ENCODE assay signal across 8 mouse cellular contexts in the genomic region with DNA sequence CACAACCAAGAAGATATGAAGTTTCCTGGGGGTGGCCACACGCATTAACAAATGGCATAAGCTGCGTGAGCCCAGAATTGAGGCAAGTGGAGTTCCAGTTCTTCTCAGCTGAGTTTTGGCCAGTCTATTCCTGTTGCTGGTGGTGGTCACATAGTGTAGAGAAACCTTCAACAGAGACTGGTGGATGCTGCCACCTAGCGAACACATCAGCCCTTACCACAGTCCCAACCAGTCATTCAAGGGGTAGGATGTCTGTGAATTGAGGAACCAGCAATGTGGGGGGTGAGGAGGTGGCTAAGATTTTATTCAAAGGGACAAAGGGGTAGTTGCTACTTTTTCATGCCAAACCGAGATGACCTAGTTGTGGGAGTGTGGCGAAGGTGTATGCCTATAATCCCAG. TPM values are rescaled to one million over a fixed set of nuclear protein-coding genes. Genes with fewer than 3 reads are reported as not detected.
DNase-seq lines count a peak whose midpoint lies in the region; ATAC-seq lines count a peak whose summit lies in the region.

No protein-coding gene starts in this region.

- no peak overlapping the region for H3K4me2 ChIP-seq in intestine, embryonic 15.5 days (replicated peaks)

- peak; percentile 50 to 52 for DNase-seq in cerebellum, adult 18-20 months
- no peak for DNase-seq in cerebellum, adult 11-12 months
- DNase-seq in embryo, embryonic 10 days (ENCODE audit: low spot score): peak; percentile 88
- DNase-seq in left cerebral cortex, postnatal 25 days (ENCODE audit: low spot score in 2 of 2): peak; percentile 78 to 93
- peak; percentile 59 for DNase-seq in midbrain, embryonic 10.5 days (ENCODE audit: low spot score)
- peak; percentile 40 to 61 for DNase-seq in spleen, adult 18-20 months

- no peaks in the 10 kb centered on the region for H3K9me3 ChIP-seq in intestine, embryonic 15.5 days
- no peaks in the 10 kb centered on the region for H3K9me3 ChIP-seq in midbrain, embryonic 10.5 days (replicated peaks)

- no peak overlapping the region for H3K9ac ChIP-seq in intestine, embryonic 15.5 days

- ATAC-seq in granulocyte monocyte progenitor cell, adult 5-6 weeks (replicated peaks; ENCODE audit: poor library complexity, severe bottlenecking): peak; percentile 98
- ATAC-seq in intestine, embryonic 15.5 days: peak; percentile 79

- H3K4me1 ChIP-seq in intestine, embryonic 15.5 days (replicated peaks): peaks cover 7% of the 10 kb centered on the region
- peaks cover 14% of the 10 kb centered on the region for H3K4me1 ChIP-seq in midbrain, embryonic 10.5 days

- WGBS in intestine, embryonic 15.5 days: 14% methylated on average over 5 of the region's 5 CpGs
- 16% methylated on average over 5 of the region's 5 CpGs for WGBS in midbrain, embryonic 10.5 days

- H3K4me3 ChIP-seq in intestine, embryonic 15.5 days (replicated peaks): no peak overlapping the region
- no peak overlapping the region for H3K4me3 ChIP-seq in midbrain, embryonic 10.5 days

- no peak overlapping the region for H3K27ac ChIP-seq in intestine, embryonic 15.5 days
- H3K27ac ChIP-seq in midbrain, embryonic 10.5 days (replicated peaks): no peak overlapping the region

- H3K36me3 ChIP-seq in intestine, embryonic 15.5 days: 0 out of 2 replicates have a peak, but pooled peaks cover 7% of the 10 kb centered on the region
- H3K36me3 ChIP-seq in midbrain, embryonic 10.5 days: no peaks in the 10 kb centered on the region

- H3K27me3 ChIP-seq in intestine, embryonic 15.5 days (replicated peaks): no peaks in the 10 kb centered on the region
- H3K27me3 ChIP-seq in midbrain, embryonic 10.5 days (ENCODE audit: low read depth, poor library complexity, severe bottlenecking): no peaks in the 10 kb centered on the region; the same call in 1 of the 2 replicates

- intact Hi-C loops in left cerebral cortex, postnatal 25 days (cut with DNase I): loop anchor here (1.0 to 2.0 kb wide), 2 partner anchors 41 to 137 kb away; no protein-coding TSS in a partner anchor

RNA-seq across cellular contexts. Expression of a gene that starts 22.4 kb away (rescaled TPM):
- not detected in 2 replicates for total RNA-seq in granulocyte monocyte progenitor cell, adult 5-6 weeks (2014; fragmentation: Nextera tagmentation)
- not detected in 2 replicates for total RNA-seq in granulocyte monocyte progenitor cell, adult 5-6 weeks (2017)
- polyA plus RNA-seq in intestine, embryonic 15.5 days (2015; fragmentation: Nextera tagmentation; extraction: Ambion mirVana): not detected in 2 replicates
- total RNA-seq in left cerebral cortex, postnatal 25 days (2021): under 1 TPM in 1 of 2 experiments, not detected in 1; 0.23 TPM
- polyA plus RNA-seq in midbrain, embryonic 10.5 days (2016; fragmentation: Nextera tagmentation; extraction: Ambion mirVana): not detected in 2 replicates

RNA-seq across cellular contexts. Expression of a gene that starts 33.8 kb away (rescaled TPM):
- total RNA-seq in granulocyte monocyte progenitor cell, adult 5-6 weeks (2014; fragmentation: Nextera tagmentation): 5.4 and 6.3 TPM in 2 replicates
- 2.4 and 3.9 TPM in 2 replicates for total RNA-seq in granulocyte monocyte progenitor cell, adult 5-6 weeks (2017)
- 20.4 and 29.1 TPM in 2 replicates for polyA plus RNA-seq in intestine, embryonic 15.5 days (2015; fragmentation: Nextera tagmentation; extraction: Ambion mirVana)
- total RNA-seq in left cerebral cortex, postnatal 25 days (2021): 10 to 100 TPM; 13.2 to 24.9 TPM
- 7.0 and 9.6 TPM in 2 replicates for polyA plus RNA-seq in midbrain, embryonic 10.5 days (2016; fragmentation: Nextera tagmentation; extraction: Ambion mirVana)

RNA-seq across cellular contexts. Expression of a gene that starts 35.3 kb away (rescaled TPM):
- total RNA-seq in granulocyte monocyte progenitor cell, adult 5-6 weeks (2014; fragmentation: Nextera tagmentation): not detected in 2 replicates
- not detected in 2 replicates for total RNA-seq in granulocyte monocyte progenitor cell, adult 5-6 weeks (2017)
- polyA plus RNA-seq in intestine, embryonic 15.5 days (2015; fragmentation: Nextera tagmentation; extraction: Ambion mirVana): 0.97 and 1.2 TPM in 2 replicates
- total RNA-seq in left cerebral cortex, postnatal 25 days (2021): under 1 TPM; 0.23 to 0.94 TPM
- polyA plus RNA-seq in midbrain, embryonic 10.5 days (2016; fragmentation: Nextera tagmentation; extraction: Ambion mirVana): 0.12 and 0.29 TPM in 2 replicates

RNA-seq across cellular contexts. Expression of a gene that starts 58.9 kb away (rescaled TPM):
- total RNA-seq in granulocyte monocyte progenitor cell, adult 5-6 weeks (2014; fragmentation: Nextera tagmentation): not detected in 2 replicates
- total RNA-seq in granulocyte monocyte progenitor cell, adult 5-6 weeks (2017): not detected in 2 replicates
- polyA plus RNA-seq in intestine, embryonic 15.5 days (2015; fragmentation: Nextera tagmentation; extraction: Ambion mirVana): not detected in 2 replicates
- 1 to 10 TPM; 1.6 to 1.9 TPM for total RNA-seq in left cerebral cortex, postnatal 25 days (2021)
- 0.07 TPM in 1 of 2 replicates, not detected in the other for polyA plus RNA-seq in midbrain, embryonic 10.5 days (2016; fragmentation: Nextera tagmentation; extraction: Ambion mirVana)
